In genomic region chr10:78395819-78396624, GRCm38 (mm10) we compare ENCODE assay signal across 7 mouse cellular contexts. TPM values are rescaled to one million over a fixed set of nuclear protein-coding genes. Genes with fewer than 3 reads are reported as not detected.
DNase-seq lines count a peak whose midpoint lies in the region; ATAC-seq and TF ChIP-seq lines count a peak whose summit lies in the region.

No protein-coding gene starts in this region.

- H3K27me3 ChIP-seq in intestine, embryonic 16.5 days (replicated peaks; ENCODE audit: control insufficient read depth, insufficient read depth, low read length) = peaks cover 4% of the 10 kb centered on the region; the same call in 1 of the 2 replicates
- H3K27me3 ChIP-seq in midbrain, embryonic 13.5 days = peaks cover 18% of the 10 kb centered on the region
- H3K27me3 ChIP-seq in small intestine, adult 2 months (ENCODE audit: control insufficient read depth, insufficient read depth, low read length) = no peaks in the 10 kb centered on the region

- no peak overlapping the region for H3K4me2 ChIP-seq in intestine, embryonic 16.5 days (ENCODE audit: low read depth, low read length)
- peak overlapping the region; percentile 39 for H3K4me2 ChIP-seq in midbrain, embryonic 13.5 days (replicated peaks)

- 13% methylated on average over 17 of the region's 17 CpGs for WGBS in intestine, embryonic 16.5 days
- 2% methylated on average over 17 of the region's 17 CpGs for WGBS in midbrain, embryonic 13.5 days
- 14% methylated on average over 17 of the region's 17 CpGs for WGBS in small intestine, adult 2 months

- peak; percentile 85 for TF ChIP-seq CTCF in cortical plate, adult 2 months (IDR thresholded peaks at IDR 0.05; ENCODE audit: extremely low read depth, insufficient read depth, low read length)
- peak; percentile 92 for TF ChIP-seq CTCF in small intestine, adult 2 months (IDR thresholded peaks at IDR 0.05; ENCODE audit: extremely low read depth, insufficient read length, insufficient replicate concordance, low read depth, low read length)

- peaks cover 2% of the 10 kb centered on the region; the same call in 1 of the 2 replicates for H3K4me1 ChIP-seq in cortical plate, adult 2 months (ENCODE audit: control insufficient read depth, insufficient read depth, low read length)
- no peaks in the 10 kb centered on the region for H3K4me1 ChIP-seq in intestine, embryonic 16.5 days (ENCODE audit: control insufficient read depth, insufficient read depth, low read length)
- peaks cover 23% of the 10 kb centered on the region for H3K4me1 ChIP-seq in midbrain, embryonic 13.5 days (replicated peaks)
- H3K4me1 ChIP-seq in small intestine, adult 2 months (ENCODE audit: control insufficient read depth, insufficient read depth, insufficient read length, low read length) = no peaks in the 10 kb centered on the region

- DNase-seq in adrenal gland, adult 18-20 months (ENCODE audit: low spot score in 2 of 2) = peak; percentile 96 to 97
- peak; percentile 79 to 84 for DNase-seq in gastrocnemius, adult 8-10 months (ENCODE audit: low spot score in 2 of 2)
- DNase-seq in left cerebral cortex, postnatal 14 days (ENCODE audit: low spot score in 2 of 2) = peak; percentile 98 to 99

- no peaks in the 10 kb centered on the region for H3K9me3 ChIP-seq in intestine, embryonic 16.5 days (ENCODE audit: control insufficient read depth, low read length)
- H3K9me3 ChIP-seq in midbrain, embryonic 13.5 days = no peaks in the 10 kb centered on the region

- H3K27ac ChIP-seq in cortical plate, adult 2 months (ENCODE audit: insufficient read depth, low read length) = no peak overlapping the region; the same call in 1 of the 2 replicates
- H3K27ac ChIP-seq in intestine, embryonic 16.5 days (ENCODE audit: low read length) = no peak overlapping the region
- peak overlapping the region; percentile 76 for H3K27ac ChIP-seq in midbrain, embryonic 13.5 days
- no peak overlapping the region for H3K27ac ChIP-seq in small intestine, adult 2 months (ENCODE audit: insufficient read depth, low read depth, low read length)

- intact Hi-C loops in left cerebral cortex, postnatal 14 days (cut with DNase I) = loop anchor here (5.0 kb wide), 1 partner anchor 209 kb away; the partner anchor contains the start of gene Pwp2

- peaks cover 9% of the 10 kb centered on the region for H3K36me3 ChIP-seq in intestine, embryonic 16.5 days (ENCODE audit: control insufficient read depth, insufficient read depth, low read length)
- H3K36me3 ChIP-seq in midbrain, embryonic 13.5 days = peaks cover 21% of the 10 kb centered on the region
- peaks cover 8% of the 10 kb centered on the region for H3K36me3 ChIP-seq in small intestine, adult 2 months (ENCODE audit: control insufficient read depth, insufficient read depth, low read length)

- peak; percentile 39; the same call in 1 of the 2 replicates for ATAC-seq in intestine, embryonic 16.5 days
- ATAC-seq in midbrain, embryonic 13.5 days = peak; percentile 85

- TF ChIP-seq POLR2A in cortical plate, adult 2 months (IDR thresholded peaks at IDR 0.05; ENCODE audit: extremely low read depth, insufficient read depth, low read length) = 0 out of 2 replicates have a peak, but pooled peaks have one; percentile 10
- TF ChIP-seq POLR2A in small intestine, adult 2 months (IDR thresholded peaks at IDR 0.05; ENCODE audit: low read depth, low read length) = no peak

- no peak overlapping the region for H3K9ac ChIP-seq in intestine, embryonic 16.5 days (ENCODE audit: low read depth, low read length)
- H3K9ac ChIP-seq in midbrain, embryonic 13.5 days (replicated peaks) = peak overlapping the region; percentile 49; the same call in 1 of the 2 replicates

- H3K4me3 ChIP-seq in cortical plate, adult 2 months (ENCODE audit: insufficient read depth, low read length) = no peak overlapping the region
- H3K4me3 ChIP-seq in intestine, embryonic 16.5 days (ENCODE audit: low read length) = no peak overlapping the region
- H3K4me3 ChIP-seq in midbrain, embryonic 13.5 days (replicated peaks) = 0 out of 2 replicates have a peak overlapping the region, but pooled peaks have one; percentile 7
- H3K4me3 ChIP-seq in small intestine, adult 2 months (ENCODE audit: low read depth, low read length) = no peak overlapping the region

RNA-seq across cellular contexts. Expression of gene Rrp1, which starts 16.8 kb away (rescaled TPM):
- total RNA-seq in adrenal gland, adult 18-20 months (2021) = 100 to 1,000 TPM; 255 to 265 TPM
- polyA plus RNA-seq in cortical plate, adult 2 months (2012; rRNA removed) = 519 and 613 TPM in 2 replicates
- 10 to 100 TPM; 54.6 to 63.3 (median 59.5) TPM for total RNA-seq in gastrocnemius, adult 8-10 months (2022)
- 252 and 268 TPM in 2 replicates for polyA plus RNA-seq in intestine, embryonic 16.5 days (2015; fragmentation: Nextera tagmentation; extraction: Ambion mirVana)
- 100 to 1,000 TPM; 355 to 365 TPM for total RNA-seq in left cerebral cortex, postnatal 14 days (2021)
- polyA plus RNA-seq in midbrain, embryonic 13.5 days (2015; fragmentation: Nextera tagmentation; extraction: Ambion mirVana) = 363 and 377 TPM in 2 replicates
- 24.4 and 42.0 TPM in 2 replicates for polyA plus RNA-seq in small intestine, adult 2 months (2012; rRNA removed)

RNA-seq across cellular contexts. Expression of gene Cstb, which starts 29.4 kb away (rescaled TPM):
- total RNA-seq in adrenal gland, adult 18-20 months (2021) = 100 to 1,000 TPM; 317 to 349 TPM
- 69.3 and 78.3 TPM in 2 replicates for polyA plus RNA-seq in cortical plate, adult 2 months (2012; rRNA removed)
- total RNA-seq in gastrocnemius, adult 8-10 months (2022) = 10 to 100 TPM in 3 of 4 experiments, 1 to 10 TPM in 1; 7.8 to 12.6 (median 11.0) TPM
- 288 and 325 TPM in 2 replicates for polyA plus RNA-seq in intestine, embryonic 16.5 days (2015; fragmentation: Nextera tagmentation; extraction: Ambion mirVana)
- total RNA-seq in left cerebral cortex, postnatal 14 days (2021) = 10 to 100 TPM; 35.9 to 39.2 TPM
- 91.6 and 97.8 TPM in 2 replicates for polyA plus RNA-seq in midbrain, embryonic 13.5 days (2015; fragmentation: Nextera tagmentation; extraction: Ambion mirVana)
- 11.8 and 21.1 TPM in 2 replicates for polyA plus RNA-seq in small intestine, adult 2 months (2012; rRNA removed)

RNA-seq across cellular contexts. Expression of gene Agpat3, which starts 43.7 kb away (rescaled TPM):
- 100 to 1,000 TPM; 289 to 343 TPM for total RNA-seq in adrenal gland, adult 18-20 months (2021)
- polyA plus RNA-seq in cortical plate, adult 2 months (2012; rRNA removed) = 241 and 251 TPM in 2 replicates
- total RNA-seq in gastrocnemius, adult 8-10 months (2022) = 100 to 1,000 TPM; 107 to 126 (median 122) TPM
- 30.0 and 42.5 TPM in 2 replicates for polyA plus RNA-seq in intestine, embryonic 16.5 days (2015; fragmentation: Nextera tagmentation; extraction: Ambion mirVana)
- 100 to 1,000 TPM; 290 to 296 TPM for total RNA-seq in left cerebral cortex, postnatal 14 days (2021)
- polyA plus RNA-seq in midbrain, embryonic 13.5 days (2015; fragmentation: Nextera tagmentation; extraction: Ambion mirVana) = 39.3 and 50.9 TPM in 2 replicates
- polyA plus RNA-seq in small intestine, adult 2 months (2012; rRNA removed) = 116 and 178 TPM in 2 replicates
